ENCODE assay signal across 18 mouse cellular contexts in genomic region chr6:37481147-37481546, GRCm38 (mm10). TPM values are rescaled to one million over a fixed set of nuclear protein-coding genes. Genes with fewer than 3 reads are reported as not detected.
"Had no signal": no experiment of that assay in that cellular context is flagged by ENCODE, and none has a peak within 500 bp of the region (broad histone marks: within the 10 kb centered on the region; RNA-seq: fewer than 3 reads in every experiment).

No protein-coding gene starts in this region.

- H3K4me3 ChIP-seq: limb, embryonic 10.5 days; liver, embryonic 13.5 days; lung, embryonic 15.5 days; midbrain, embryonic 13.5 days; neural tube, embryonic 15.5 days had no signal

- H3K27ac ChIP-seq: kidney, postnatal 0 days; limb, embryonic 10.5 days; liver, embryonic 13.5 days; lung, embryonic 15.5 days; midbrain, embryonic 13.5 days; neural tube, embryonic 15.5 days; stomach, postnatal 0 days had no signal

- DNase-seq: kidney, adult 9 months; kidney, postnatal 36 days; liver, embryonic 13.5 days; liver, postnatal 0 days; thymus, adult 2 months; thymus, postnatal 4 days had no signal

RNA-seq across cellular contexts. Expression of gene Akr1d1, which starts 48.8 kb away (rescaled TPM):
- total RNA-seq: layer of hippocampus, adult 18-20 months; layer of hippocampus, postnatal 10 days; left cerebral cortex, adult 18-20 months; left cerebral cortex, postnatal 14 days; midbrain, postnatal 0 days had no signal
- polyA plus RNA-seq: limb, embryonic 10.5 days; lung, embryonic 15.5 days; midbrain, embryonic 13.5 days; midbrain, postnatal 0 days; neural tube, embryonic 11.5 days; neural tube, embryonic 15.5 days; thymus, adult 2 months had no signal
